Mouse (Mus musculus) spleen, postnatal 36 days (tissue): ENCODE data around the gene Tmem40.

Source experiments
- DNase-seq, 2 experiments: peaks; one replicate each; pipeline ENCODE4 v3.0.0; 2022; ENCODE audit warnings: low spot score in 2 of 2, mixed read lengths in 1 of 2

Gene Tmem40

GRCm38 (mm10) chr6:115770059-115770670 lies 8.0 kb upstream of the Tmem40 start:
- no peak for DNase-seq

- no peak for DNase-seq
Observed at GRCm38 (mm10) chr6:115768207-115768606, 6.0 kb upstream of the Tmem40 start.

GRCm38 (mm10) chr6:115767357-115767756 lies 5.1 kb upstream of the Tmem40 start:
- no peak for DNase-seq

- DNase-seq: peak; percentile 21 to 23
Observed at GRCm38 (mm10) chr6:115764179-115764578, 2.0 kb upstream of the Tmem40 start.

- DNase-seq: no peak
Observed at GRCm38 (mm10) chr6:115760982-115761381, 1.2 kb downstream of the Tmem40 start.

- DNase-seq: no peak
Observed at GRCm38 (mm10) chr6:115760137-115760536, 2.1 kb downstream of the Tmem40 start.

- no peak for DNase-seq
Observed at GRCm38 (mm10) chr6:115759461-115759860, 2.7 kb downstream of the Tmem40 start.

GRCm38 (mm10) chr6:115758981-115759435 lies 3.2 kb downstream of the Tmem40 start:
- DNase-seq: no peak

- DNase-seq: no peak
Observed at GRCm38 (mm10) chr6:115755536-115755935, 6.7 kb downstream of the Tmem40 start.

GRCm38 (mm10) chr6:115746326-115746725 lies 15.9 kb downstream of the Tmem40 start:
- no peak for DNase-seq

GRCm38 (mm10) chr6:115743569-115743968 lies 18.6 kb downstream of the Tmem40 start:
- peak; percentile 8 to 30 for DNase-seq

- no peak for DNase-seq
Observed at GRCm38 (mm10) chr6:115739056-115739455, 23.2 kb downstream of the Tmem40 start.

GRCm38 (mm10) chr6:115734909-115735308 lies 27.3 kb downstream of the Tmem40 start:
- no peak for DNase-seq

- no peak for DNase-seq
Observed at GRCm38 (mm10) chr6:115732341-115732928, 29.8 kb downstream of the Tmem40 start.

GRCm38 (mm10) chr6:115730560-115731342 lies 31.5 kb downstream of the Tmem40 start:
- DNase-seq: no peak

GRCm38 (mm10) chr6:115727570-115727969 lies 34.6 kb downstream of the Tmem40 start:
- no peak for DNase-seq

GRCm38 (mm10) chr6:115727108-115727507 lies 35.1 kb downstream of the Tmem40 start:
- peak; percentile 14 to 24 for DNase-seq

GRCm38 (mm10) chr6:115722246-115722645 lies 40.0 kb downstream of the Tmem40 start:
- DNase-seq: no peak

GRCm38 (mm10) chr6:115717715-115718558 lies 44.3 kb downstream of the Tmem40 start:
- DNase-seq: peak; percentile 51 to 54

- DNase-seq: no peak
Observed at GRCm38 (mm10) chr6:115717101-115717652, 45.0 kb downstream of the Tmem40 start.

- DNase-seq: no peak
Observed at GRCm38 (mm10) chr6:115711261-115711660, 50.9 kb downstream of the Tmem40 start.
